ENCODE assay signal across 9 mouse cellular contexts in the genomic region with DNA sequence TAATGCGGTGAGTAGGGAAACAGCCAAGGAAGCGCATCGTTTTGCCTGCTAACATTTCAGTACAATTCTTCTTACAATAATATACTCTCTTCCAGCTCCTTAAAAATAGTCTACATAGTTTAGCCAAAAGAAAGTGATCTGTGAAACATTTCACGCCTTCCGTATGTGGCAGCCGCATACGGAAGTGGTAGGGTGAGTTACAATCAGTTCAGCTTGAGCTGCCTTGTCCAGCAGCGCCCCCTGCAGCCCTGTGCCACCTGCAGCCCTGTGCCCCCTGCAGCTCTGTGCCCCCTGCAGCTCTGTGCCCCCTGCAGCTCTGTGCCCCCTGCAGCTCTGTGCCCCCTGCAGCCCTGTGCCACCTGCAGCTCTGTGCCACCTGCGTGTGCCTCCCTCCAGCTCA.
DNase-seq lines count a peak whose midpoint lies in the region; ATAC-seq and TF ChIP-seq lines count a peak whose summit lies in the region.
"Had no signal": no experiment of that assay in that cellular context is flagged by ENCODE, and none has a peak within 500 bp of the region (broad histone marks: within the 10 kb centered on the region; RNA-seq: fewer than 3 reads in every experiment).

No protein-coding gene starts in this region.

- intact Hi-C loops in gastrocnemius, postnatal 14 days (cut with DNase I; ENCODE audit: low total_unique reads): loop anchor here (5.0 to 10.0 kb wide), 2 partner anchors 51 to 149 kb away; no protein-coding TSS in a partner anchor

- no peak overlapping the region for H3K4me3 ChIP-seq in kidney, embryonic 14.5 days (ENCODE audit: low read length)
- no peak overlapping the region for H3K4me3 ChIP-seq in MEL (ENCODE audit: control insufficient read depth in 1 of 2, insufficient read depth in 1 of 2, low read depth in 2 of 2, low read length in 2 of 2)
- H3K4me3 ChIP-seq in lung, postnatal 0 days (ENCODE audit: low read depth, low read length): no peak overlapping the region
- H3K4me3 ChIP-seq: liver, embryonic 15.5 days; stomach, embryonic 15.5 days had no signal

- no peaks in the 10 kb centered on the region for H3K27me3 ChIP-seq in kidney, embryonic 14.5 days (ENCODE audit: control insufficient read depth, insufficient read depth, low read length)
- no peaks in the 10 kb centered on the region for H3K27me3 ChIP-seq in MEL (ENCODE audit: control insufficient read depth in 1 of 2, insufficient read depth in 2 of 2, low read length in 2 of 2)
- H3K27me3 ChIP-seq in lung, postnatal 0 days (replicated peaks; ENCODE audit: insufficient read depth, low read length): no peaks in the 10 kb centered on the region
- H3K27me3 ChIP-seq: liver, embryonic 15.5 days; stomach, embryonic 15.5 days had no signal

- no peak overlapping the region for H3K4me2 ChIP-seq in kidney, embryonic 14.5 days (replicated peaks; ENCODE audit: low read depth, low read length)
- no peak overlapping the region for H3K4me2 ChIP-seq in lung, postnatal 0 days (replicated peaks; ENCODE audit: low read depth, low read length)
- H3K4me2 ChIP-seq: liver, embryonic 15.5 days; stomach, embryonic 15.5 days had no signal

- no peaks in the 10 kb centered on the region for H3K9me3 ChIP-seq in kidney, embryonic 14.5 days (ENCODE audit: control insufficient read depth, low read length)
- no peaks in the 10 kb centered on the region for H3K9me3 ChIP-seq in MEL (replicated peaks; ENCODE audit: insufficient read depth, low read length)
- H3K9me3 ChIP-seq in lung, postnatal 0 days (ENCODE audit: low read length): no peaks in the 10 kb centered on the region
- H3K9me3 ChIP-seq: liver, embryonic 15.5 days; stomach, embryonic 15.5 days had no signal

- TF ChIP-seq EP300 in MEL (IDR thresholded peaks at IDR 0.05; ENCODE audit: low read depth in 1 of 2, low read length in 2 of 2): no peak
- TF ChIP-seq EP300 in lung, postnatal 0 days (IDR thresholded peaks at IDR 0.05): no peak

- no peak for ATAC-seq in kidney, embryonic 14.5 days (ENCODE audit: low FRiP score, low TSS enrichment)
- ATAC-seq in lung, postnatal 0 days: no peak

- peak; percentile 37 for TF ChIP-seq RAD21 in MEL (IDR thresholded peaks at IDR 0.05; ENCODE audit: low read depth, low read length)

- H3K36me3 ChIP-seq in kidney, embryonic 14.5 days (ENCODE audit: control insufficient read depth, insufficient read depth, low read length): peaks cover 25% of the 10 kb centered on the region; the same call in 1 of the 2 replicates
- no peaks in the 10 kb centered on the region; a peak in 2 of 4 replicates for H3K36me3 ChIP-seq in MEL (ENCODE audit: control insufficient read depth in 1 of 2, insufficient read depth in 2 of 2, low read length in 2 of 2)
- no peaks in the 10 kb centered on the region for H3K36me3 ChIP-seq in lung, postnatal 0 days (ENCODE audit: insufficient read depth, low read length)

- H3K9ac ChIP-seq in kidney, embryonic 14.5 days (ENCODE audit: low read depth, low read length): no peak overlapping the region
- no peak overlapping the region for H3K9ac ChIP-seq in MEL (ENCODE audit: control insufficient read depth, low read depth, low read length, poor library complexity, severe bottlenecking)
- H3K9ac ChIP-seq in lung, postnatal 0 days (replicated peaks; ENCODE audit: low read depth): no peak overlapping the region
- H3K9ac ChIP-seq: liver, embryonic 15.5 days; stomach, embryonic 15.5 days had no signal

- WGBS in kidney, embryonic 14.5 days: 79% methylated on average over 9 of the region's 9 CpGs
- 76% methylated on average over 9 of the region's 9 CpGs for WGBS in lung, postnatal 0 days

- H3K27ac ChIP-seq in kidney, embryonic 14.5 days (ENCODE audit: low read depth, low read length): no peak overlapping the region
- H3K27ac ChIP-seq in MEL (ENCODE audit: control insufficient read depth, low read depth, low read length): no peak overlapping the region
- H3K27ac ChIP-seq in lung, postnatal 0 days (ENCODE audit: low read length): no peak overlapping the region
- H3K27ac ChIP-seq: liver, embryonic 15.5 days; stomach, embryonic 15.5 days had no signal

- peak in 2 of 3 experiments; percentile 47 to 74; a peak in 5 of 6 replicates for TF ChIP-seq CTCF in MEL (IDR thresholded peaks at IDR 0.05 in 2 of 3, conservative IDR thresholded peaks at IDR 0.05 in 1 of 3; ENCODE audit: control insufficient read depth in 1 of 3, insufficient read depth in 1 of 3, low read depth in 2 of 3, low read length in 3 of 3, poor library complexity in 1 of 3, severe bottlenecking in 1 of 3)
- peak; percentile 78 for TF ChIP-seq CTCF in lung, postnatal 0 days (IDR thresholded peaks at IDR 0.05)

- H3K4me1 ChIP-seq in kidney, embryonic 14.5 days (ENCODE audit: control insufficient read depth, insufficient read depth, low read length): peaks cover 8% of the 10 kb centered on the region
- H3K4me1 ChIP-seq in MEL (ENCODE audit: control insufficient read depth in 1 of 2, insufficient read depth in 2 of 2, low read length in 2 of 2): no peaks in the 10 kb centered on the region
- no peaks in the 10 kb centered on the region for H3K4me1 ChIP-seq in lung, postnatal 0 days (ENCODE audit: insufficient read depth, low read depth, low read length)
- H3K4me1 ChIP-seq: liver, embryonic 15.5 days; stomach, embryonic 15.5 days had no signal

- H3K79me2 ChIP-seq in MEL (ENCODE audit: control insufficient read depth, insufficient read depth, low read length, poor library complexity): no peaks in the 10 kb centered on the region

- TF ChIP-seq POLR2A in MEL (IDR thresholded peaks at IDR 0.05; ENCODE audit: control insufficient read depth in 1 of 2, insufficient read depth in 1 of 2, low read depth in 1 of 2, low read length in 2 of 2, poor library complexity in 1 of 2): no peak

- peak; percentile 27 for DNase-seq in kidney, adult 9 months
- peak; percentile 23 for DNase-seq in MEL (ENCODE audit: low read depth, low spot score)
- peak; percentile 43 to 66 for DNase-seq in adrenal gland, postnatal 36 days
- peak; percentile 68 for DNase-seq in gastrocnemius, postnatal 14 days
- DNase-seq in lung, postnatal 0 days (ENCODE audit: low spot score): peak; percentile 49
- DNase-seq in testis, postnatal 10 days (ENCODE audit: low spot score): peak; percentile 77

TF ChIP-seq in MEL, 35 proteins besides CTCF, POLR2A, EP300 and RAD21:
- peak; percentile 24; the same call in 1 of the 2 replicates for TF ChIP-seq SMC3 (IDR thresholded peaks at IDR 0.05; ENCODE audit: low read depth, low read length)
- TF ChIP-seq POLR2AphosphoS5 (IDR thresholded peaks at IDR 0.05; ENCODE audit: borderline replicate concordance, low read depth, low read length): no peak
TF ChIP-seq in MEL: peak in this region for 1.

Comparison
In these comparisons a context has a peak if more than half of its experiments do, and no peak if none do; other contexts are left out.
1. DNase-seq: peak in every context shown above with its lines; median percentile 77 in testis, postnatal 10 days; 68 in gastrocnemius, postnatal 14 days; 54 in adrenal gland, postnatal 36 days; 49 in lung, postnatal 0 days; 27 in kidney, adult 9 months; 23 in MEL.